Mouse (Mus musculus) bone marrow, adult 2 months (tissue): ENCODE data around the gene Ly6g.
"Not testable (repeated sequence)": the region's sequence is repeated elsewhere in the genome, so short reads cannot be mapped to it uniquely, and the experiment has no call there.

Experiments
- CTCF ChIP-seq: fragments of 200-500 bp; IDR thresholded peaks from 2 replicates; pipeline ENCODE4 v1.5.1; 2011; ENCODE audit warnings: low read length, control low read depth; ENCODE audit not compliant: control insufficient read depth, insufficient read depth
- POLR2A ChIP-seq: fragments of 200-500 bp; IDR thresholded peaks from 2 replicates; pipeline ENCODE4 v1.6.1; 2011; ENCODE audit warnings: low read depth, mild to moderate bottlenecking, control low read depth, low read length, borderline replicate concordance; ENCODE audit not compliant: control insufficient read depth

- TF ChIP-seq CTCF, POLR2A: not testable (repeated sequence)
These were observed 19.8 kb upstream of the Ly6g start for GRCm38 (mm10) chr15:75135090-75135783.
